Mouse (Mus musculus) kidney, adult 2 months (tissue): ENCODE measurements around the gene Carmil1. TPM values are rescaled to one million over a fixed set of nuclear protein-coding genes. Genes with fewer than 3 reads are reported as not detected.

Source experiments
- DNase-seq: peaks from one replicate; pipeline ENCODE4 v3.0.0; 2021
- H3K27ac ChIP-seq: fragments of 200-500 bp; 2 replicates; pipeline ENCODE4 v1.5.1; 2012; ENCODE audit warnings: low read depth, low read length, control low read depth, inconsistent platforms; ENCODE audit not compliant: insufficient read depth
- H3K27me3 ChIP-seq: fragments of 200-500 bp; replicated peaks from 2 replicates; pipeline ENCODE4 v1.6.1; 2012; ENCODE audit warnings: mild to moderate bottlenecking, moderate library complexity, low read length, inconsistent platforms; ENCODE audit not compliant: control insufficient read depth, insufficient read depth
- H3K36me3 ChIP-seq: fragments of 200-500 bp; 2 replicates; pipeline ENCODE4 v1.6.1; 2012; ENCODE audit warnings: mild to moderate bottlenecking, moderate library complexity, low read length, inconsistent platforms; ENCODE audit not compliant: control insufficient read depth, insufficient read depth
- H3K4me1 ChIP-seq: fragments of 200-500 bp; 2 replicates; pipeline ENCODE4 v1.6.1; 2011; ENCODE audit warnings: low read length; ENCODE audit not compliant: control insufficient read depth, insufficient read depth
- H3K4me3 ChIP-seq: fragments of 200-500 bp; 2 replicates; pipeline ENCODE4 v1.5.1; 2011; ENCODE audit warnings: mild to moderate bottlenecking, low read depth, low read length, control low read depth; ENCODE audit not compliant: insufficient read depth
- CTCF ChIP-seq: fragments of 200-500 bp; conservative IDR thresholded peaks from 2 replicates; pipeline ENCODE4 v1.5.1; 2011; ENCODE audit warnings: low read depth, mild to moderate bottlenecking, control low read depth, low read length, moderate library complexity, mixed read lengths; ENCODE audit not compliant: insufficient read depth, insufficient read length
- POLR2A ChIP-seq: fragments of 200-500 bp; IDR thresholded peaks from one replicate; pipeline ENCODE4 v1.6.1; 2011; ENCODE audit warnings: low read depth, low read length, control low read depth
- WGBS: fragments of 180-500 bp; shearing (Covaris S2); methylation state at CpG from one replicate; pipeline ENCODE4 v1.1.7; 2018; 5-methylcytosine and 5-hydroxymethylcytosine counted together
- polyA plus RNA-seq: library from polyadenylated mRNA; depleted of rRNA; stranded (reverse); fragments of >200 nt; gene quantifications from 2 replicates; pipeline ENCODE4 v1.2.3, GENCODE M21; 2012

Gene Carmil1
- polyA plus RNA-seq, 1 experiment = 7.7 TPM

DNA sequence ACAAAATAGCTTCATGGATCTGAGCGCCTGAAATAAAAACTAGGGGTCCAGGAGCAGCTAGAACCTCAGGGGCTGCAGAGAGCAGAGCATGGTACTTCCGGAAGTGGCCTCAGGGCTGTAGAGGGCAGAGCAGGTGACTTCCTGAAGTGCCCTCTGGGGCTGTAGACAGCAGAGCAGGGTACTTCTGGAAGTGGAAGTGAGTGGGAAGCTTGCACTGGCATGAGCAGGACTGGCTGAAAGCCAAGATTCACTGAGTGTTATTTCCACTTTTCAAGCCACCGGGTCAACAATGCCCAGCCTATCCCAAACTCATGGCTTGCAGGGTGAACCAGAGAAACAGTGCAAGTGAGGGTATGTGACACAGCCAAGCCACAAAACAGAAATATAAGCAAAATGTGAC is 243.1 kb downstream of the Carmil1 start:
- TF ChIP-seq POLR2A (no peak), CTCF (no peak)
- DNase-seq = peak; percentile 10
- H3K4me1 ChIP-seq = no peaks in the 10 kb centered on the region
- no peak overlapping the region for H3K27ac ChIP-seq
- WGBS = 62% methylated on average over 3 of the region's 3 CpGs
- no peaks in the 10 kb centered on the region; the same call in 1 of the 2 replicates for H3K36me3 ChIP-seq
- H3K4me3 ChIP-seq = no peak overlapping the region
- no peaks in the 10 kb centered on the region for H3K27me3 ChIP-seq

DNA sequence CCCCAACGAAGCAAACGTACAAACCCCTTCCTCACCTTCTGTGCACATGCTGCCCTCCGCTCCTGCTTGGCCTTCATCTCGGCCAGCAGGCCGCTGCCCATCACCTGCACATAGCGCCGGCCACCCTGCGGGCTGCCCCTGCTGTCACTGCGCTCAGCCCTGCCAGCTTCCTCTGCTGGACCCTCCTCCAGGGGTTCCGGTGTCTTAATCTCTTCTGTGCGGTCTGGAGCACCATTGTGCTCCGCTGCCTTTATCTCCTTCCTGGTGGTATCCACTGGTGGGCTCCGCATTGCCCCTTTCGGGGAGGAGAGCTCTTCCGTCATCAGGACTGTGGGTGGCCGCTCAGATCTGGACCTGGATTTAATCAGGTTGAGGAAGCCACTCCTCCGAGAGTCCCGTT is 244.4 kb downstream of the Carmil1 start:
- TF ChIP-seq POLR2A = no peak

DNA sequence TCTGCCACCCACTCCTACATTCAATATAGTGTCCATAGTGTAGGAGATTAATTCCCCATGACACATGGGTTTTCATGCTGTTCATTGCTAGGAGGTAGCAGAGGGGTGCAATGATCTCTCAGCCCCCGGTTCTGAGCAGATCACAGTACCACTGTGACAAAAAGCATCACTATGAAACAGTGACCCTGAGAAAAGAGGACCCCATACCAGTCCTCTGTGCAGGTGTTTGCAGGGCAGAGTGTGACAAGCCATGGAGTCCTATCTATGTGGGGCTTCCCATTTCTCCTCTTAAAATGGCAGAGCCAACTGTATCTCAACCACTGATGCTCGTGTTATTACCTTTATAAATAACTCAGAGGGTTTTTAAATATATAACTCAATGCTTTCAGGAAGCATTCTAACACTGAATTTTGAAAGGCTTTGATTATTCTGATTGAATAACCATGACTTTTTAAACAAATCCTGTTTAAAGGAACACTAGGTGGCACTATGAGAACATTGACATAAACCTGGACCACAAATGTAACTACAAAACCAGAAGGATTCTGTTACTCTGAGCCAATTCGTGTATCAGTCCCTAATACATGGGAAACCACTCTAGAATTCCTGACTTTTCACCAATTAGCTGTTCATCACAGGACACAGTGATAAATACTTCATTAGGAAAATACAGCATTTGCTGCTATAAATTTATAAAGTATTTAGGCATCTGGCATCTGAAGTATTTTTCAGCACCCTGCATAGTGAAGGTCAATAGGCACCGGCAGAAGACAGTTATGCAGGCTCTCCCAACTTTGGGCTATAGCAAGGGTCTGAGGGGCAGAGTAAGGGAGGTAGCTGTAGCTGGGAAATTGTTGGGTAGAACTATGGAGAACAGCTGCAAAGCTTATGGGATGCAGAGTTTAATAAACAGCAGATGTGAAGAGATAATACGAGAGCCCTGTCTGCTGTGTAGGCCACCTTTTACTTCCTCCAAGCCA is 253.1 kb downstream of the Carmil1 start:
- Histone ChIP-seq H3K4me3 (no peak overlapping the region), H3K27ac (no peak overlapping the region), H3K4me1 (no peaks in the 10 kb centered on the region), H3K36me3 (no peaks in the 10 kb centered on the region), H3K27me3 (no peaks in the 10 kb centered on the region)
- peak; percentile 7 for DNase-seq
- TF ChIP-seq POLR2A (no peak), CTCF (no peak)
- 66% methylated on average over 5 of the region's 5 CpGs for WGBS

More for the DNA sequence above, 244.4 kb downstream of the Carmil1 start:
- H3K4me1 ChIP-seq = no peaks in the 10 kb centered on the region
- H3K27me3 ChIP-seq = no peaks in the 10 kb centered on the region
- WGBS = 84% methylated on average over 18 of the region's 18 CpGs
- no peaks in the 10 kb centered on the region; the same call in 1 of the 2 replicates for H3K36me3 ChIP-seq
- H3K27ac ChIP-seq = no peak overlapping the region
- no peak for DNase-seq
- no peak overlapping the region for H3K4me3 ChIP-seq

DNA sequence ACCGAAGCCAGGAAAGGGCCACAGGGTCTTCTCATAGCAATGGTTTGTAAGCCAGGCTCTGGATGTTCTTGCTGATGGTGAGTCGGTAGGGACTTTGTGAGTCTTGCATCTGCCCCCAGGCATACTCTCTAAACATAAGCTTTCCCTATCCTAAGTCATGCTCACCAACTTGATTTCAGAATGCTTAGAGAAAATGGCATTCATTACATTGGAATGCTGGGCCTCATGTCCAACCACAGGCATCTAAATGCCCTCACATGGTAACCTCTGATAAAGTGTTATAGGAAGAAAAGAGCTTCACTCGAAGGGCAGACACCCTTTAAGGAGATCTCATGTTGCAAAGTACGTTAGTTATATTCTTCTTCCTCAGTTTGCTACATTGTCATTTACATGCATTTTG is 262.1 kb downstream of the Carmil1 start:
- H3K36me3 ChIP-seq = no peaks in the 10 kb centered on the region
- WGBS = 93% methylated on average over 4 of the region's 4 CpGs
- H3K4me1 ChIP-seq = no peaks in the 10 kb centered on the region
- H3K27me3 ChIP-seq = no peaks in the 10 kb centered on the region
- TF ChIP-seq CTCF = no peak
- no peak for TF ChIP-seq POLR2A
- H3K4me3 ChIP-seq = no peak overlapping the region
- DNase-seq = no peak
- no peak overlapping the region for H3K27ac ChIP-seq

DNA sequence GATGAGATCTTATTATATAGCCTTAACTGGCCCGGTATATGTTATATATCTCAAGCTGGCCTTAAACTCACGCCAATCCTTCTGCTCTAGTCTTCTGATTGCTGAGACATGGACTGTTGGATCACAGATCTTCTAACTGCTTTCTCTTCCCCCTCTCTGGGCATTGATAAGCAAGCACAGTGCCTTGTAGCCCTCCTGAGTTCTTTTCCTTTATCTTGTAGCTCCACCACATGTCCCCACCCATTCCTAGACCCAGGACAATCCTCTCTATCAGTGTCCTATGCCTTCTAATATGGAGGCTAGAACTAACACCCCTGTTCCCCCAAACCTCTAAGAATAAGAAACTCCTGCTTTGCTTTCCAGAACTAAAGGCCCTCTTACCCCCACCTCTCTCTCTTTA is 275.1 kb downstream of the Carmil1 start:
- Histone ChIP-seq H3K4me3 (no peak overlapping the region), H3K36me3 (no peaks in the 10 kb centered on the region), H3K27me3 (no peaks in the 10 kb centered on the region), H3K4me1 (no peaks in the 10 kb centered on the region), H3K27ac (no peak overlapping the region)
- 85% methylated on average over 2 of the region's 2 CpGs for WGBS
- TF ChIP-seq CTCF (no peak), POLR2A (no peak)
- DNase-seq = no peak

DNA sequence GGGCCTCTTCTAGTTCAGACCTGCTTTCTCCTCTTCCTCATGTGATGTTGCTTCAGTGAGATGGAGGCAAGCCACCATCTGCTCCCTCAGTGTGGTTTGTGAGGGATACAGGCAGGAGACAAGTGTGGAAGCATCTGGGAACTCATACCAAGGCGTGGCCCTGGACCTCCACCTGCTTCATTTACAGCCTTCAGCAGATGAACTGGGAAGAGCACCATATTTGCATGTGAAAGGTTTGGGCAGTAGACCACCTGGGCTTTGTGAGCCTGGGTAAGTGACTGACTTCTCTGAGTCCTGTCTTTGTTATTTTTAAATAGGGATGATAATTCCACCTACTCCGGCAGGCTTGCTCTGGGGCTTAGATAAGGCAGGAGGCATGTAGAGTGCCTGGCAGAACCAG is 278.8 kb downstream of the Carmil1 start:
- Histone ChIP-seq H3K36me3 (no peaks in the 10 kb centered on the region), H3K4me1 (no peaks in the 10 kb centered on the region), H3K4me3 (no peak overlapping the region), H3K27me3 (no peaks in the 10 kb centered on the region), H3K27ac (no peak overlapping the region)
- 64% methylated on average over 2 of the region's 2 CpGs for WGBS
- TF ChIP-seq CTCF = no peak
- no peak for TF ChIP-seq POLR2A
- no peak for DNase-seq

DNA sequence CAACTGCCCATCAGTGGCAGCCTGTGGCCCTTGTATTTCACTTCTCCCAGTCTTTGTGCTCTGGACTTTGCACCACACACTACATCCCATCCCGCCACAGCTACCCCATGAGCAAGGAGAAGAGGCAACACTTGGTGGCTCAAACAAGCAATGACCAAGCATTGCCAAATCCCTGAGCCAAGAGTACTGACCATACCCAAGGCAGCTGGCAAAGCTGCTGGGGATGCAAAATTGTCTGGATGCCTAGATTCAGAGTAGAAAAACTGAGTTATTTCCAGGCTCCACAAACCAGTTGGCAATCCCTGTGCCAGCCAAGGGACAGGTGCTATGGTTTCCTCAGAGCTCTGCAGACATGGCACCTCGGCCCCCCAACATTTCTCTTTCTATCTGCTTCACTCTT is 279.5 kb downstream of the Carmil1 start:
- Histone ChIP-seq H3K4me1 (no peaks in the 10 kb centered on the region), H3K36me3 (no peaks in the 10 kb centered on the region), H3K27ac (no peak overlapping the region), H3K4me3 (no peak overlapping the region), H3K27me3 (no peaks in the 10 kb centered on the region)
- 87% methylated on average over 2 of the region's 2 CpGs for WGBS
- no peak for DNase-seq
- TF ChIP-seq CTCF (no peak), POLR2A (no peak)
